Mouse (Mus musculus) limb, embryonic 11.5 days (tissue): ENCODE measurements at regions not wholly inside any gene's neighbourhood (a gene's known extent, or its start where the extent isn't known, plus 50 kb on each side); places are given as distances from the start of the nearest gene placed in this dataset.
"Not testable (repeated sequence)": the region's sequence is repeated elsewhere in the genome, so short reads cannot be mapped to it uniquely, and the experiment has no call there.

Experiments
- ATAC-seq: fragments of 200-750 bp; cut with Nextera tagmentation; 2 replicates; pipeline ENCODE4 v1.8.0; 2017; ENCODE audit warnings: low read depth; ENCODE audit not compliant: insufficient number of reproducible peaks, low FRiP score, low TSS enrichment
- DNase-seq: peaks from one replicate; pipeline ENCODE4 v3.0.0-alpha.2; 2015; ENCODE audit warnings: low spot score
- H3K27ac ChIP-seq: fragments of 300-500 bp; sonication (generic); replicated peaks from 2 replicates; pipeline ENCODE4 v1.5.1; 2014; ENCODE audit warnings: low read depth, mild to moderate bottlenecking, low read length
- H3K27me3 ChIP-seq: fragments of 300-500 bp; sonication (generic); 2 replicates; pipeline ENCODE4 v1.6.1; 2014; ENCODE audit warnings: mild to moderate bottlenecking, low read length, mixed read lengths; ENCODE audit not compliant: control insufficient read depth, insufficient read depth
- H3K36me3 ChIP-seq: fragments of 300-500 bp; sonication (generic); 2 replicates; pipeline ENCODE4 v1.6.1; 2014; ENCODE audit warnings: mild to moderate bottlenecking, low read length, moderate library complexity, mixed read lengths; ENCODE audit not compliant: control insufficient read depth, insufficient read depth
- H3K4me1 ChIP-seq: fragments of 300-500 bp; sonication (generic); 2 replicates; pipeline ENCODE4 v1.6.1; 2014; ENCODE audit warnings: low read length, mixed read lengths; ENCODE audit not compliant: control insufficient read depth, insufficient read depth
- H3K4me2 ChIP-seq: fragments of 300-500 bp; sonication (generic); 2 replicates; pipeline ENCODE4 v1.6.1; 2014; ENCODE audit warnings: low read depth, mild to moderate bottlenecking, moderate library complexity; ENCODE audit not compliant: severe bottlenecking
- H3K4me3 ChIP-seq: fragments of 300-500 bp; sonication (generic); 2 replicates; pipeline ENCODE4 v1.5.1; 2014; ENCODE audit warnings: low read depth, low read length
- H3K9ac ChIP-seq: fragments of 300-500 bp; sonication (generic); 2 replicates; pipeline ENCODE4 v1.6.1; 2014; ENCODE audit warnings: mild to moderate bottlenecking, low read length
- H3K9me3 ChIP-seq: fragments of 300-500 bp; sonication (generic); 2 replicates; pipeline ENCODE4 v1.6.1; 2016; ENCODE audit warnings: low read length; ENCODE audit not compliant: control insufficient read depth
- WGBS: fragments of 180-500 bp; shearing (Covaris S2); extraction: QIAGEN DNeasy Blood & Tissue Kit; methylation state at CpG from one replicate; pipeline ENCODE4 v1.1.7; 2014; 5-methylcytosine and 5-hydroxymethylcytosine counted together

DNA sequence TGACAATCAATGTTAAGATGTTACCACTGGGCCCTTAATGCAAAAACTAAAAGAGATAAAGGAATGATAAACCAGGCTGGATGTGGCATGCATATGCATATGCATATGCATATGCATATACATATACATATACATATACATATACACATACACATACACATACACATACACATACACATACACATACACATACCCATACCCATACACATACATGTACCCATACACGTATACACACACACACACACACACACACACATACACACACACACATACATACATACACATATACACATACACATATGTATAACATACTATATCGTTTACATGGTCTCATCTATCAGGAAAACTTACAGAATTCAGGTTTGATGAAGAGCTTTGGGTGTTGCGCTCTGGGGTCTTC is 78.5 kb upstream of the Frem2 start:
- H3K27me3 ChIP-seq, H3K36me3 ChIP-seq, H3K4me1 ChIP-seq, H3K4me2 ChIP-seq, H3K9ac ChIP-seq, H3K4me3 ChIP-seq, H3K27ac ChIP-seq, H3K9me3 ChIP-seq, ATAC-seq, DNase-seq: not testable (repeated sequence)
- 89% methylated on average over 3 of the region's 3 CpGs for WGBS

DNA sequence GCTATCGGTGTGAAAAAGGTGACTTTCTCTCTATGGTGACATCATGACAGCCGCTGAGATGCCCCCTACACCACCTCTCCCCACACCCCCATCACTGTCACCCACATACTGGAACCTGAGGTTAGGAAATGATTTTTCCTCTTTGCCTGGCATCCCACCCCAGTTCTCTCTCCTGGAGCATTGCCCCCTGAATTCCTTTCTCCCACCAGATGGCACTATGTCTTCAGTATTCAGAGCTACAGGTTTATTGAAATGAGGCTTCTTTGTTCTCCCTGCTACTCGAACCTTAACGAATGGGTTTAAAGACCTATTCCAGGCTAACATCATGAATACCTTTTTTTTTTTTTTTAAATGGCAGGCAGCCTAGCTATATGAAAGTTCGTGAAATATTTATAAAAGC is 78.0 kb upstream of the Frem2 start:
- Histone ChIP-seq H3K4me2 (no peak overlapping the region), H3K27ac (no peak overlapping the region), H3K9me3 (no peaks in the 10 kb centered on the region), H3K27me3 (no peaks in the 10 kb centered on the region), H3K36me3 (no peaks in the 10 kb centered on the region), H3K4me1 (no peaks in the 10 kb centered on the region), H3K9ac (no peak overlapping the region), H3K4me3 (no peak overlapping the region)
- 35% methylated on average over 5 of the region's 5 CpGs for WGBS
- DNase-seq (peak; percentile 44), ATAC-seq (no peak)

DNA sequence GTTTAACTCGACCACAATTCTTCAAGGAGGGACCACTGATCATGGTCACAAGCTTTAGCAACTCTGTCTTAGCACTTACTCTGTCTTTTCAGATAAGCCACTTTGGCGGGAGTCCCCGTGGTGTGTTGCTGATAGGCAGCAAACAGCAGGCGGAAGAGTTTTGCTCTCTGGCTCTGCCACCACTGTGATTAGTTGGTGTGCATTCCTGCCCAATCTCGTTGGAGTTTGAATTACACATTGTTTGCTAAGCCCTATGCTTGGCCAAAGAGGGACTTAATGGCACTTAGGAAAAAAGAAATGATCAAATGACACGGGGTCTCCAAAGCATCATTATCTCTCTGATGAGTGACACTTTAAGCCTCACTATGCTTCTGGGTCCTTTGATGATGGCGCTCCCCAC is 73.3 kb upstream of the Frem2 start:
- Histone ChIP-seq H3K27me3 (no peaks in the 10 kb centered on the region), H3K9me3 (no peaks in the 10 kb centered on the region), H3K4me2 (no peak overlapping the region), H3K27ac (no peak overlapping the region), H3K4me3 (no peak overlapping the region), H3K9ac (no peak overlapping the region), H3K36me3 (no peaks in the 10 kb centered on the region), H3K4me1 (no peaks in the 10 kb centered on the region)
- 36% methylated on average over 7 of the region's 7 CpGs for WGBS
- DNase-seq = no peak
- no peak for ATAC-seq

DNA sequence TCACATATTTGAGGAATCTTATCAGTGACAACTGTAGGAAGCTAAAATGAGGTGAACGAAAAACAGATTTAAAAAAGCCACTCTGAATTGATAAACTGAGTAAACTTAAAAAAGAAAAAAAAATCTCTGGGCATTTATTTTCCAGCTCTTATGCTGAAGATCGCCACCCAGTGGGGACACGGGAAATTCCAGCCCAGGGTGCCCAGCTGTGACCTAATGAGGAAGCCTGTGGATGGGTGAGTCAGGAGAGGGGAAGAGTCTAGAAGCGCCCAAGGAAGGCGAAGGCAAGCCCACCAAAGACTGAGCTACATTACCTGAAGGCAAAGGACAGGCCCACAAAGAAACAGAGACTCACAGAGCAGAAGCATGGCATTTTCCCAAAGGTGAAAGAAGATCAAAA is 72.7 kb upstream of the Frem2 start:
- 41% methylated on average over 5 of the region's 5 CpGs for WGBS
- H3K27me3 ChIP-seq = no peaks in the 10 kb centered on the region
- H3K9me3 ChIP-seq = no peaks in the 10 kb centered on the region
- no peak overlapping the region for H3K4me3 ChIP-seq
- H3K36me3 ChIP-seq = no peaks in the 10 kb centered on the region
- no peak for ATAC-seq
- H3K9ac ChIP-seq = no peak overlapping the region
- DNase-seq = peak; percentile 66
- no peak overlapping the region for H3K27ac ChIP-seq
- H3K4me1 ChIP-seq = no peaks in the 10 kb centered on the region
- H3K4me2 ChIP-seq = no peak overlapping the region

DNA sequence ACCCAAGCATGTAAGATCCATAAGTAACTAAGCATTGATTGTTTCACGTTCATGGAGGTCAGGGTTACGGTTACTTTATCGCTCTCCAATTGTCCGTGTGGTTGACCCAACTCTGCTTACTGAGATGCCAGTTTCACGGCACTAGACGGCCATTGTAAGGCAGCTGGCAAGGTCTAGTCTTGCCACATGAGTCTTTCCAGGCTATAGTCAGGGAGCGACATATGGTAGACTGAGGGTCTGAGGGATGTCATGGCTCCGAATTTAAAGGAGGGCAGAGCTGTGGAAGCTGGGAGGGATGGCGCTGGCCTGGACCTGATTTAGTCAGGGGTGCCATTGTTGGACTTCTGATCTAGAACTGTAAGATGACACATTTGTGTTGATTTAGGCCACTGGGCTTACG is 72.0 kb upstream of the Frem2 start:
- Histone ChIP-seq H3K9ac (no peak overlapping the region), H3K4me2 (no peak overlapping the region), H3K27me3 (no peaks in the 10 kb centered on the region), H3K4me1 (no peaks in the 10 kb centered on the region), H3K4me3 (no peak overlapping the region), H3K9me3 (no peaks in the 10 kb centered on the region), H3K36me3 (no peaks in the 10 kb centered on the region), H3K27ac (no peak overlapping the region)
- no peak for ATAC-seq
- 94% methylated on average over 10 of the region's 10 CpGs for WGBS
- DNase-seq = no peak

DNA sequence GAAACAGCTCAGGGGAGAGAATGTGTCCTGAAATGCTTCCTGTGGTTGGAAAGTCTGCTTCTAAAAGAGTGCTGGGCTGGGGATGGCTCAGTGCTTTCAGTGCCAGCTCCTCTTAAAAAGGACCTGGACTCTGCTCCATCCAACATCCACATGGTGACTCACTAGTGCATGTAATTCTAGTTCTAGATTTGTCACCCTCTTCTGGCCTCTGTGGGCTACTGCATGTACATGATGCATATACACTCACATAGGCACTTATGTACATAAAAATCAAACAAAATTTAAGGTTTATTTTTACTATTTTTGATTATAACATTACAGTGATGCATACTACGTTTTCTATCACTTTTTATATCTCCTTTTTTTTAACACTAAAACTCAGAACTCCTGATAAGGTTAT is 70.6 kb upstream of the Frem2 start:
- no peak for ATAC-seq
- H3K4me1 ChIP-seq = no peaks in the 10 kb centered on the region
- 88% methylated on average over 1 of the region's 1 CpGs for WGBS
- H3K36me3 ChIP-seq = no peaks in the 10 kb centered on the region
- H3K4me3 ChIP-seq = no peak overlapping the region
- H3K4me2 ChIP-seq = no peak overlapping the region
- no peak overlapping the region for H3K27ac ChIP-seq
- H3K9me3 ChIP-seq = no peaks in the 10 kb centered on the region
- H3K9ac ChIP-seq = no peak overlapping the region
- DNase-seq = no peak
- H3K27me3 ChIP-seq = no peaks in the 10 kb centered on the region

DNA sequence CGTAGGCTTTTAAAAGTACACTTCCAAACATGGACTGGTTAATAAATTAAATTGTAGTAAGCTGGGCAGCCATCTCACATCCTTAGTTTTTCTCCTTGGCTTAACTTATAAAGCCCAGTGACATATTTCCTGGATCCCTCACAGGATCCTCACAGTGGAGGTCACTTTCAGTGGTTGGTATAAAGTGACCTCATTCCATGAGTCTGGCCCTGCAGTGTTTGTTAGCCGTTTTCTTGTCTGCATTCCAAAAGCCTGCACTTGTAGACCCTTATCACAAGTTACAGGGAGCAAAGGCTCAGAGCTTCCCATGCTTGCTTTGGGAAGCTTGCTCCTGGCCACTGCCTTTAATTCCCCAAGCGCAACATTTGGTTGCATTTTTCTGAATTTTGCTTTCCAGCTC is 49.9 kb upstream of the Frem2 start:
- H3K27me3 ChIP-seq = no peaks in the 10 kb centered on the region
- ATAC-seq (no peak), DNase-seq (no peak)
- no peak overlapping the region for H3K4me2 ChIP-seq
- no peaks in the 10 kb centered on the region for H3K36me3 ChIP-seq
- WGBS = 78% methylated on average over 3 of the region's 3 CpGs
- H3K9ac ChIP-seq = no peak overlapping the region
- H3K4me1 ChIP-seq = peaks cover 7% of the 10 kb centered on the region; the same call in 1 of the 2 replicates
- no peaks in the 10 kb centered on the region for H3K9me3 ChIP-seq
- no peak overlapping the region for H3K27ac ChIP-seq
- H3K4me3 ChIP-seq = no peak overlapping the region
